Mouse (Mus musculus) erythroblast, embryonic 14.5 days (primary cell): Measurements from ENCODE around the gene Prn. TPM values are rescaled to one million over a fixed set of nuclear protein-coding genes. Genes with fewer than 3 reads are reported as not detected.

Source experiments
- H3K27me3 ChIP-seq: 2 replicates; pipeline ENCODE4 v1.6.1; 2012; ENCODE audit warnings: inconsistent platforms; ENCODE audit not compliant: control insufficient read depth
- H3K36me3 ChIP-seq: 2 replicates; pipeline ENCODE4 v1.6.1; 2012; ENCODE audit warnings: mild to moderate bottlenecking, inconsistent platforms; ENCODE audit not compliant: control insufficient read depth
- H3K4me1 ChIP-seq: 2 replicates; pipeline ENCODE4 v1.6.1; 2012; ENCODE audit warnings: inconsistent platforms; ENCODE audit not compliant: control insufficient read depth
- H3K4me3 ChIP-seq: replicated peaks from 2 replicates; pipeline ENCODE3; 2012; ENCODE audit warnings: moderate library complexity, mild to moderate bottlenecking, inconsistent platforms
- H3K9me3 ChIP-seq: 2 replicates; pipeline ENCODE4 v1.6.1; 2012; ENCODE audit warnings: low read length, inconsistent platforms, mixed read lengths; ENCODE audit not compliant: control insufficient read depth
- GATA1 ChIP-seq: IDR thresholded peaks from 2 replicates; pipeline ENCODE4 v1.6.1; 2012; ENCODE audit warnings: low read length, inconsistent platforms, mixed read lengths
- TAL1 ChIP-seq: IDR thresholded peaks from 3 replicates; pipeline ENCODE4 v1.6.1; 2012; ENCODE audit warnings: low read length, inconsistent platforms, mixed read lengths
- polyA plus RNA-seq: library from polyadenylated mRNA; stranded (reverse); fragments of >175 nt; gene quantifications from 2 replicates; pipeline ENCODE4 v1.2.3, GENCODE M21; 2012

The Prn gene
- polyA plus RNA-seq, 1 experiment = not detected

DNA sequence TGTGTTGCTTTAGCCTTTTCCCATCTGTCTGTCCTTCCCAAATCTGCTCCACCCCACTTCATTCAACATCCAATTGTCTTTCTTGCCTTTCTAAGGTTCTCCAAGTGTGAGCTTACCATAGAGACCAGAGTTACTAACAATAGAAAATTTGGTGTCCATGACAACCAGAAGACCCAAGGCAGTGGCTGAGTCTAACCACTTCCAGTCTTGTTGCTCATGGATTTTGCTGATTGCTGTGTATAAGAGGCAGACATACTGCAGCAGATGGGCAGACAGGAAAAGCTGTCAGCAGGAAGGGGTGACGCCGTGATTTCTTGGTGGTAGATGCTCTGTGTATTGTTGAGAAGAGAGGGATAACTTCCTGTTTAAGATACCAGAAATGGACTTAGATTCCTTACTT is 26.6 kb upstream of the Prn start:
- Histone ChIP-seq H3K9me3 (no peaks in the 10 kb centered on the region), H3K27me3 (peaks cover 53% of the 10 kb centered on the region), H3K4me1 (no peaks in the 10 kb centered on the region), H3K4me3 (no peak overlapping the region), H3K36me3 (no peaks in the 10 kb centered on the region)
- TF ChIP-seq TAL1 = no peak
- TF ChIP-seq GATA1 = no peak

GRCm38 (mm10) chr2:131886503-131887160 is 23.1 kb upstream of the Prn start:
- H3K4me1 ChIP-seq = no peaks in the 10 kb centered on the region; the same call in 1 of the 2 replicates

DNA sequence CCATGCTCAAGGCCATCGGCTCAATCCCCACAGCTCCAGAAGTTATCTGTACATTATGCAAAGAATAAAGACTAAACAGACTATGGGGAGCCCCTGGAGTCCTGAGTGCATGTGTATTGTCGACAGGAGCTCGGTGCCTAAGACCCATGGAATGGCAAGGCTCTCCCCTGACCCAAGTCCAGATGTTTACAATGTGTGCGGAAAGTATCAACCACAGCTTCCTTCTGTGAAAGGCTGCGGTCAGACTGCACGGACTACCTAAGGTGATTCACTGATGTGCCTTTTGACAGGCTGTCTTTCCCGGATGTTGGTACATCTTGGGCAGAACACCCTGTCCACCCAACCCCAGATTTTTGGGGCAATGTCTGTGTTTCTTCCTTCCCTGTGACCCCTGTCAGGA is 21.5 kb upstream of the Prn start:
- no peaks in the 10 kb centered on the region for H3K36me3 ChIP-seq
- H3K4me1 ChIP-seq = peaks cover 6% of the 10 kb centered on the region
- TF ChIP-seq TAL1 = no peak
- TF ChIP-seq GATA1 = no peak
- no peak overlapping the region for H3K4me3 ChIP-seq
- no peaks in the 10 kb centered on the region for H3K9me3 ChIP-seq
- H3K27me3 ChIP-seq = peaks cover 76% of the 10 kb centered on the region

More at GRCm38 (mm10) chr2:131886503-131887160, 23.1 kb upstream of the Prn start:
- Histone ChIP-seq H3K9me3 (no peaks in the 10 kb centered on the region), H3K27me3 (peaks cover 77% of the 10 kb centered on the region), H3K36me3 (no peaks in the 10 kb centered on the region), H3K4me3 (no peak overlapping the region)
- no peak for TF ChIP-seq TAL1
- no peak for TF ChIP-seq GATA1

- H3K9me3 ChIP-seq = no peaks in the 10 kb centered on the region
- H3K36me3 ChIP-seq = no peaks in the 10 kb centered on the region
- peaks cover 6% of the 10 kb centered on the region for H3K4me1 ChIP-seq
- TF ChIP-seq GATA1 (no peak), TAL1 (no peak)
- H3K4me3 ChIP-seq = no peak overlapping the region
- H3K27me3 ChIP-seq = peaks cover 48% of the 10 kb centered on the region
Measured at GRCm38 (mm10) chr2:131892534-131892933, 17.2 kb upstream of the Prn start.

DNA sequence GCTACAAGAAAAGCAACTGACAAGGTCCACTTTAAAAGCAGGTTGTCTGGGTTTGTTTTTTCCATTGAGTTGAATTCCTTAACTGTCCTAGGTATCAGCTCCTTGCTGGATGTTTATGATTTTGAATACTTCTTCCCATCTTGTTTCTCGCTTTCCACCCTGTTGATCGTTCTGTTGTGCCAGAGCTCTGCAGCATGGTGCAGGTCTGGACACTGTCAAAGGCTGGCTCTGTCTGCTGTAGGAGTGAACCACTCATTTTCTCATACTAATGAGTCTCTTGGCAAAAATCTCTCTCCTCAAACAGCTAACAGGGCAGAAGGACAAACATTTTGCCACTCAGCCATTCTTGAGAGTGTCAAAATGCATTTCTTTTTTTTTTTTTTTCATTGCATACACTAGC is 14.7 kb upstream of the Prn start:
- Histone ChIP-seq H3K9me3 (no peaks in the 10 kb centered on the region), H3K36me3 (no peaks in the 10 kb centered on the region), H3K27me3 (peaks cover 37% of the 10 kb centered on the region), H3K4me3 (no peak overlapping the region), H3K4me1 (peaks cover 6% of the 10 kb centered on the region)
- TF ChIP-seq TAL1 (no peak), GATA1 (no peak)

- peaks cover 12% of the 10 kb centered on the region for H3K4me1 ChIP-seq
Measured at GRCm38 (mm10) chr2:131896011-131896410, 13.7 kb upstream of the Prn start.

DNA sequence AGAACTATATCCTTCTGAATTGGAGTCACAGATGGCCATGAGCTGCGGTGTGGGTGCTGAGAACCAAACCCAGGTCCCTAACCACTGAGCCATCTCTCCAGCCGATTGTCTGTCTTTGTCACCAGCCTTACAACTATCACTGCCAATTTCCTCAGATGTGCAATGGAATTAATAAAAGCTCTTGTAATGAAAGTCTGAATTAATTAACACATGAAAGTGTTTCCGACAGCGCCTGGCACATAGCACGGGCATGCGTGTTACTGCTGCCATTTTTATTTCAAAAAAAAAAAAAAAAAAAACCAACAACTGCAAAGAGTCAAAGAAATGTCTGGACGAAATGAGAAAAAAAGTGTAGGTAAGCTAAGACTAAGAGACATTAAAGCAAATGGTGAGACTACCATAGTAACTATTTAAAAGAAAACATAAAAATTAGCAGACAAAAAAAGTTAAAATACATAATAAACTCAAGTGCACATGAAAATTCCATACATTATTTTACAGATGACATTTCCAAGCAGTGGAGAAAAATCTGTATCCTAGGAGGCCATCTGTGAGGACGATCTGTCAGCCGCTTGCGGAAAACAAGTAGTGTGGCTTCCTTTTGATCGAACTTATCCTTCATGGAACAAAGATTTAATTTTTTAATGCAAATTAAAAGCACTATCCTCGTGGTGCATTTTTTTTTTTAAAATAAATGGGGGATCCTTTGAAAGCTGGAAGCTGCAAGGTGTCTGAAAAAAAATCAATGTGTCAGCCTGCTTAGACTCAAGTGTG is 12.2 kb upstream of the Prn start:
- H3K4me1 ChIP-seq = peaks cover 7% of the 10 kb centered on the region; the same call in 1 of the 2 replicates
- H3K4me3 ChIP-seq = no peak overlapping the region
- no peak for TF ChIP-seq TAL1
- TF ChIP-seq GATA1 = no peak
- H3K27me3 ChIP-seq = peaks cover 18% of the 10 kb centered on the region; the same call in 1 of the 2 replicates
- H3K36me3 ChIP-seq = no peaks in the 10 kb centered on the region
- no peaks in the 10 kb centered on the region for H3K9me3 ChIP-seq

More at GRCm38 (mm10) chr2:131896011-131896410, 13.7 kb upstream of the Prn start:
- Histone ChIP-seq H3K9me3 (no peaks in the 10 kb centered on the region), H3K4me3 (no peak overlapping the region), H3K36me3 (no peaks in the 10 kb centered on the region), H3K27me3 (peaks cover 28% of the 10 kb centered on the region)
- TF ChIP-seq TAL1 = no peak
- no peak for TF ChIP-seq GATA1

DNA sequence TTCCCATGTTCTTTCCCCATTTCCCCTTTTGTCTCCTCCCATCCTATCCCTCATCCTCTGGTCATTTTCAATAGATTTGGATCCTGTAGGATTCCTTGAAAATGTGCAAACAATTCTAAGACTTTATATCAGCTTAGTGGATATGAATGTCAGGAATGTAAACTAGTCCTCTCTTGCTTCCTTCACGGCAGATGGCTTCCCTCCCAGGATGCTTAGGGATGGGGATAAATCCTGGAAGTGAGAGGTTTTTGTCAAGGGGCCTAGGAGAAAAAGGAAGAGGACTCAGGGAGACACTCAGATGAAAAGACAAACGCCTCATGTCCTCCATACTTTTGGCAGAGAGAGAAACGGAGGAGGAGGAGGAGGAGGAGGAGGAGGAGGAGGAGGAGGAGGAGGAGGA is 7.3 kb upstream of the Prn start:
- no peaks in the 10 kb centered on the region; the same call in 1 of the 2 replicates for H3K36me3 ChIP-seq
- peaks cover 14% of the 10 kb centered on the region; the same call in 1 of the 2 replicates for H3K27me3 ChIP-seq
- H3K4me1 ChIP-seq = peaks cover 48% of the 10 kb centered on the region
- no peaks in the 10 kb centered on the region for H3K9me3 ChIP-seq
- H3K4me3 ChIP-seq = no peak overlapping the region
- TF ChIP-seq GATA1 = no peak
- TF ChIP-seq TAL1 = no peak

- TF ChIP-seq TAL1 (no peak), GATA1 (no peak)
- Histone ChIP-seq H3K4me3 (no peak overlapping the region), H3K9me3 (no peaks in the 10 kb centered on the region), H3K4me1 (peaks cover 49% of the 10 kb centered on the region), H3K36me3 (no peaks in the 10 kb centered on the region; the same call in 1 of the 2 replicates), H3K27me3 (peaks cover 14% of the 10 kb centered on the region; the same call in 1 of the 2 replicates)
Measured at GRCm38 (mm10) chr2:131902867-131903266, 6.9 kb upstream of the Prn start.
